Mouse (Mus musculus) heart, postnatal 14 days (tissue): ENCODE data around the gene Ktn1. TPM values are rescaled to one million over a fixed set of nuclear protein-coding genes. Genes with fewer than 3 reads are reported as not detected.

ENCODE experiments used
- DNase-seq, 2 experiments: peaks; one replicate each; pipeline ENCODE4 v3.0.0; 2021 to 2022
- intact Hi-C: fragments of 180-260 bp; cut with DNase I; formaldehyde crosslinking; loops from one replicate; pipeline ENCODE4 v1.15.1; 2025
- long read RNA-seq, 2 experiments: library from polyadenylated mRNA; stranded (forward); transcript quantifications; one replicate each; pipeline ENCODE4 v2.0.0; 2021
- total RNA-seq, 2 experiments: library from RNA; stranded (reverse); gene quantifications; 2 replicates each; pipeline ENCODE4 v1.2.3; 2021

Ktn1 gene
- 100 to 1,000 TPM; 152 to 172 TPM for total RNA-seq
- long read RNA-seq, experiment 1, full-length matches to known transcripts: 8 of 200 reads
- long read RNA-seq, experiment 1, partial matches to known transcripts: 13 of 200 reads
- long read RNA-seq, experiment 1, other reads (novel, unspliced or antisense): 179 of 200 reads
- long read RNA-seq, experiment 2, full-length matches to known transcripts: 5 of 217 reads
- long read RNA-seq, experiment 2, partial matches to known transcripts: 13 of 217 reads
- long read RNA-seq, experiment 2, other reads (novel, unspliced or antisense): 199 of 217 reads

DNA sequence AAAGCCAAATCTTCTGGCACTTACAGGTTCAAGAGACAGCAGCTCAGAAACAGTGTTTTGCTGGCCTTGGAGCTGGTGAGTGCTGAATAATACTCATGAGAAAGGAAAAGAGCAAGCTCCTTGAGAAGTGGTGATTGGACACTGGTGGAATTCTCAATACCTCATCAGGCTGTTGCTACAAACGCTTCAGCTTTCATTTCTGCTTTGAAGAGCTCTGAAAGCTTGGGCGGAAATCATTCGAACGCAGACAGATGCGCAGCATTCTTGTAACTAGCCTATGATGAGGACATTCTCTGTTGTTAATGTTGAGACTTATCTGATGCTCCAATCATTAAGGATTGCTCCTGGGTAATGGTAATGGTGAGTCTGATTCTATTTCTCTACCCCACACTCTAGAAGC lies at the start of gene Ktn1:
Gene Ktn1, plus strand, starts transcription at position 231 of the 400 bp plus-strand sequence.
- intact Hi-C loops: no loop called here
- no peak for DNase-seq

DNA sequence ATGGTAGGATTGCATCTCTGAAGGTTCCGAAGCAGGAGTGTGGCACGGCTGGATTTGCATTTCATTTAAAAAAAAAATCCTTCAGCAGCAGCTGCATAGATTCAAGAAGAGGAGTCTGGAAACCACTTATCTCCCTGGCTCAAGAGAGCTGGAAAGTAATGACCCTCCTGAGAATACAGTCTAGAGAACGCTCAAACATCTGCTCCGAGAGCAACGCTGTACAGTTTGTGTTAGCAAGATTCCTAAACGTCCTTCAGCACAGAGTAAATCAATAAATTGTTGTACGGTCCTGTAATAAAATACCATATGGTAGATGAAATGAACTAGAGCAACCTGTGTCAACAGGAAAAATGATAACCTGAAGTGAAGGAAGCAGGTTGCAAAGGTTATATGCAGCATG lies 35.0 kb upstream of the Ktn1 start:
- peak in 1 of 2 experiments; percentile 32 for DNase-seq

DNA sequence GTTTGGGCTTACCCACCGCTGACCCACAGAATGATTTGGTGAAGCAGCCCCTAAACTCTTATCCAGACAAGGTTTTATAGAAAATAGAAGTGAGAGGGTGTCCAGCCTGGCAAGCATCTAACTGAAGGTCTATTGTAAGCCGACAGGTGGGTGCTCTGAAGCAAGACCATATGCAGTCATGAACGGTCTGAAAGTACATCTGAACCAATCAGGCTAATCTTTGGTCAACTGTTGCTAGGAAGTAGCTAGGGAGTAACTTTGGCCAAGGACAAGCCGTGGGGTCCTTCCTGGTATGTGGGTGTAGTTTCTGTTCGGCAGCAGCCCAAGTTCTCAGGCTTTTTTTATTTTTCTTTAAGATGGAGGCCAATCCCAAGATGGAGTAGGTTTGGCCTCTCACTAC lies 29.4 kb upstream of the Ktn1 start:
- DNase-seq: no peak

More for the DNA sequence above, 35.0 kb upstream of the Ktn1 start:
- intact Hi-C loops: no loop called here

DNA sequence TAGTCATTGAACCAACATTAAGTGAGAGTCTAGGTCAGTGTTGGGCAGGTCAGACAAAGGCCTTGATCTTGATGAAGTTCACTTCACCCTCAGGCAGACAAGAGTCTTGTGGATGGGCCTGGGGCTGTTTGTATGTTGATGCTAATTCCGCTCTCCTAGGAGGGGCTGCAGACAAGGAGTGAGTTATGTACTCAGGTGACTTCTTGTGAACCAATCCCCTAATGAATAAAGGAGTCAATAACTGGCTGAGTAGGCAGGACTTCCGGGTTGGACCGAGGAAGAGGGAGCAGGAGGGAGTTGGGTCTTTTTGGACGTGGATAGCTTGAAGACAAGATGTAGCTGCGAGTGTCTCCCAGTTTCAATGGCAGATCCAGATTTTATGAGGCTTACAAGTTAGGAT lies 26.3 kb upstream of the Ktn1 start:
- intact Hi-C loops: no loop called here
- no peak for DNase-seq

More for the DNA sequence above, 29.4 kb upstream of the Ktn1 start:
- intact Hi-C loops: no loop called here

DNA sequence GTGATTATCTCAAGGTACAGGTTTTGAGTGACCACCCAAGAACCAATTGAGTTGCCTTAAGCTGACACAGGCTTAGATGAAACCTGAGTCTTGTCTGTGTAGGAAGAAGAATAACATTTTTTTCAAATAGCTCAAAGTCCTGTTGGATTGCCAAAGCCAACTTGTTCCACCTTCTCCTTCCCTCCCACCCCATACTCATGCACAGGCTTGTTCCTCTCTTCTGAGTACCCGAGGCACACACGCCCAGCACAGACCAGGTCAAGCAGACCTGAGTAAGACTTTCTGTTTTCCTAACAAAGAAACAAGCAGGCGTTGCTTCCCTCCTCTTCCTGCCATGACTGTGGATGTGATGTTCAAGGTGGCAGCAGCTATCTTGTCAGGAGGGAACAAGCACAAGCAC lies 23.4 kb upstream of the Ktn1 start:
- no peak for DNase-seq
- intact Hi-C loops: no loop called here

DNA sequence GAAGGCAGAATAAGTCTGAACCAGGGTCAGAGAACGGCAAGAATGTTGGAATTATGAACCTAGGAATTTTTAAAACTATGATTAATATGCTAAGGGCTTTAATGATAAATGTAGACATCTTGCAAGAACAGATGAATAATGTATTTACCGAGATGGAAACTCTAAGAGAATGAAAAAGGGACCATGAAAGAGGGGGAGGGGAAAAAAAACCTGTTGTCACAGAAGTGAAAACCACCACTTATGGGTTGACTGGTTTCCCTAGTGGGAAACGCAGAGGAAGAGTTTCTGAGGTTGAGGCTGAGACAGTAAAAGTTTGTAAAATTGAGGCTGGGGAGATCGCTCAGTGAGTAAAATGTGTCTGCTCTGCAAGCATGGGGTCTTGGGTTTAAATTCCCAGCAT lies 22.1 kb upstream of the Ktn1 start:
- intact Hi-C loops: no loop called here

DNA sequence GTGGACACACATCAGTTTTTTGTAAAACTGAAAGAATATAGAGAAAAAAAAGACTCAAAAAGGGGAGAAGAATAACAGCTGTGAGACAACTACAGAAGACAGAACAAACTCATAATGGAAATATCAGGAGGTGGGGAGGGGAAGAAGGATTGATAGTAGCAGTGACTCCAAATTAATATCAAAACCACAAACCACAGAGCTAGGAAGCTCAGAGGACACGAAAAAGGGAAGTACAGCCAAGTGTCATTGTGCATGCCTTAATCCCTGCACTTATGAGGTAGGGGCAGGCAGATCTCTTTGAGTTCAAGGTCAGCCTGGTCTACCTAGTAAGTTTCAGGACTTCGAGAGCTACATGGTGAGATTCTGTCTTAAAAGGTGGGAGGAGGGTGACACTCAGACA lies 21.4 kb upstream of the Ktn1 start:
- intact Hi-C loops: no loop called here
- no peak for DNase-seq

More for the DNA sequence above, 22.1 kb upstream of the Ktn1 start:
- DNase-seq: no peak

DNA sequence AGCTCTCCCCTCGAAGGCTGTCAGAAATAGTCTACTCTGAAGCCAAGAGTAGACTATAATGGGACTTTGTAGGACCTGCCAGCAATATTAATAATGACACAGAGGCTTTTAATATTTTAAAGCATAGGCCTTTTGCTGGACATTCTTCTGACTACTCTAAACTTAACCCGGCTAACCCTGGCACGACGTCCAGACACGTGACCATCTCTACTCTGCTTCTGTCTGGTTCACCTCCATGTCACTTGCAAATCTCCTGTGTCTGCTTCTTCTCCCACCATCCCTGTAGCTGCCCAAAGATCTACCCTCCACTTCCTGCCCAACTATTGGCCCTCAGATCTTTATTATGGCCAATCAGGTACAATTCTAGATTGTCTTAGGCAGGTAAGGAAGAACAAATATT lies 20.9 kb upstream of the Ktn1 start:
- intact Hi-C loops: no loop called here
- DNase-seq: no peak

DNA sequence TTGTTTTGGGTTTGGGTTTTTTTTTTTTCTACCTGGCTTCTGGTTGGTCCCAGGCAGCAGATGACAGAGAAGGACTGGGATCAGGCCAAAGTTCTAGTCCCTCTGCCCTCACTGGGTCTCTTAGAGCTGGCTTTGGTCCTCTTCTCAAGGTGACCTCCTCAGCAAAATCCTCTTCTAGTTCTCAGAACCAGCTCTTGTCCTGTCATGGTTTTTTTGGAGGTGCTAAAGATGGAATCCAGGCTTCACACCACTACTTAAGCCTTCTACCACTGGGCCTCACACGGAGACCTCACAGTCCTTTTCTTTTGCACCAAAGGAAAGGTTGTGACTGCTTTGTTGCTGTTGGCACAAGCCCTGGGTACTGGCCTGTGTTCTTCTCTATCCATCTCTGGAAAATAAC lies 15.8 kb upstream of the Ktn1 start:
- intact Hi-C loops: no loop called here
- peak in 1 of 2 experiments; percentile 31 for DNase-seq

DNA sequence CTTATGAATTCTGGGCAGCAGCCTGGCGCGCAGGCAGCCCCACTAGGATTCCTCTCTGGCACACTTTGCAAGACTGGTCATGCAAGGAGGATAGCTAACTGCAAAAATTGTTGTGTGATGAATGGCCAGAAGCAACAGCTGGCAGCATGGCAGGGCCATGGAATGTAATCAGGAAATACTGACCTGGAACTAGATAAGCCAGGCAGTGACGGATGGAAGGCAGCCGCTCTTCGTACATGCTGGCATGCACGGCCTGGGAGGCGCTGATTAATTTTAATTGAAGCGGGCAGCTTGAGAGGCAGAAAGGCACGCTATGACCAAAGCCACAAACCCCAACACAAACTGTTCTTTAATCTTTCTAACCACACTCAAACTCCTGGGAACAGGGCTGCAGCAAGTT lies 13.8 kb upstream of the Ktn1 start:
- peak; percentile 28 to 48 for DNase-seq
- intact Hi-C loops: no loop called here

DNA sequence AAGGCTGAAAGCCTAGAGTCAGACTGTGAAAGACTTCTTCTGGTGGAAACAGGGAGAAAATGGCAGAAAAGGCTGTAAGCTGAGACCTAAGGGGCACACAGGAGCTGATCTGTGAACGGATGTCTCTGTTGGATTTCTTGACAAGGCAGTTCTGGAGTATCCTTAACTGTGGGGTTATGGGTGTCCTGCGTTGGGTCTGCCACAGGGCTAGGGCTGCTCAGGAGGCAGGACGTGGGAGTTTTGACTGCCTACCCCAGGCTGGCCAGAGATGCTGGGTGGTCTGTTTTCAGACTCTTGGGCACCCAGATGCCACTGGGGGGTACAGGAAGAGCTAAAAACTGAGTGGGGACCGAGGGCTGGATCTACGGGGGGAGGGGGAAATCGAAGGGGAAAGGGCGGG lies 13.4 kb upstream of the Ktn1 start:
- intact Hi-C loops: no loop called here

DNA sequence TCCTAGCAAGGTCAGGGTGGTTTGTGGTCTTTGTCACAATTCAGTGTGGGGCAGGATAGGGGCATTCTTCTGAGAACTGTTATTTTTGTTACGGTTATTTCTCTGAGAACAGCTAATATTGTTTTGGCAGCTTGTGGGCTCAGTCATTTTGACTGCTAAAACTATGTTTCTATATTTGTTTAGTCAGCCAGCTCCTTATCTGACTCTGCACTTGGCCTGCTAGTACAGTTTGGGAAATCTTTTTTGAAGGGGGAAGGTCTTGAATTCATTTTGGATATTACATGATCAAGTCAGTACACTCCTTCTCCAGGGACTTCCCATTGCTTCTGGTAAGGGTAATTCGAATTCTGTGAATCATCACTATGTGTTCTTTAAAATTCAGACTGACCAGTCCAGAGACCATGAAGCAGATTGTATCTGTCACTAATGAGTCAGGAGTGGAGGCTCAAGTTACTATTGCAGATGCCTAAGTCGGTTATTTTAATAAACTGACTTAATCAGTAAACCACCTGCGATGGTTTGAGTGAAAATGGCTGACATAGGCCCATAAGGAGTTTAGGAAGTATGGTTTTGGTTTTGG lies 9.8 kb upstream of the Ktn1 start:
- intact Hi-C loops: no loop called here
- DNase-seq: no peak

More for the DNA sequence above, 13.4 kb upstream of the Ktn1 start:
- DNase-seq: no peak

DNA sequence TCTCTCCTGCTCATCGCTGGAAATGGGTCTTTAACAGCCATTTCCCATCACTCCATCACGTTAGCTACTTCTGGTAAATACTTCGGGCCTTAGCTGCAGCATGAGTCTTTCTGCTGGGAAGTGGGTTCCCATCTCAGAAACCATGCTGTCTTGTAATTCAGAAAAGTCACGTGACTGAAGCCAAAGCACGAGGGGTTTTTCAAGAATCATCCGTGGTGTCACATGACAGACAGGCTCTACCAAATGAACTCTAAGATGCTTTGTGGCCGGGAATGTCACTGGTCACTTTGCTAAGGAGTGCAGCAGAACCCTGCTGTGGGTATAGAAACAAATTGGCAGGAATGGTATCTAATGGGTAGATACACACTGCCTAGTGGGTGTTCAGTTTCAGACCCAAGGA lies 2.6 kb upstream of the Ktn1 start:
- intact Hi-C loops: no loop called here
- no peak for DNase-seq

DNA sequence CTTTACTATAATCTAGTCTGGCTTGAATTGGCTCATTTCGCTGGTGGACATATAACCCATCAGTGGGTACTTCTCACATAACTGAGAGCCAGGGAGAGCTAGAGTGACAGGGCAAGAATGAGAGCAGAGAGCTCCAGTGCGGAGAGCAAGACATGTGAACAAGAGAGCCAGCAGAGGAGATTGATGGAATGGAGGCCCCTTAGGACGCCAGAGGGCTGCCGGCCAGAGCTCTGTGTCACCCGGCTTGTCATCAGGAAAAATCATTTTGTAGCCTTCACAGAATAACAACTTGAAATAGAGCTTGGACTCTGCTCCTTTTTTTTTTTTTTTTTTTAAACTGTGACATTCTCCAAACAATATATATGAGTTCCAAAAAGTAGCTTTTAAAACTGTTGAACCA lies 2.0 kb upstream of the Ktn1 start:
- intact Hi-C loops: no loop called here
- peak; percentile 12 to 41 for DNase-seq

DNA sequence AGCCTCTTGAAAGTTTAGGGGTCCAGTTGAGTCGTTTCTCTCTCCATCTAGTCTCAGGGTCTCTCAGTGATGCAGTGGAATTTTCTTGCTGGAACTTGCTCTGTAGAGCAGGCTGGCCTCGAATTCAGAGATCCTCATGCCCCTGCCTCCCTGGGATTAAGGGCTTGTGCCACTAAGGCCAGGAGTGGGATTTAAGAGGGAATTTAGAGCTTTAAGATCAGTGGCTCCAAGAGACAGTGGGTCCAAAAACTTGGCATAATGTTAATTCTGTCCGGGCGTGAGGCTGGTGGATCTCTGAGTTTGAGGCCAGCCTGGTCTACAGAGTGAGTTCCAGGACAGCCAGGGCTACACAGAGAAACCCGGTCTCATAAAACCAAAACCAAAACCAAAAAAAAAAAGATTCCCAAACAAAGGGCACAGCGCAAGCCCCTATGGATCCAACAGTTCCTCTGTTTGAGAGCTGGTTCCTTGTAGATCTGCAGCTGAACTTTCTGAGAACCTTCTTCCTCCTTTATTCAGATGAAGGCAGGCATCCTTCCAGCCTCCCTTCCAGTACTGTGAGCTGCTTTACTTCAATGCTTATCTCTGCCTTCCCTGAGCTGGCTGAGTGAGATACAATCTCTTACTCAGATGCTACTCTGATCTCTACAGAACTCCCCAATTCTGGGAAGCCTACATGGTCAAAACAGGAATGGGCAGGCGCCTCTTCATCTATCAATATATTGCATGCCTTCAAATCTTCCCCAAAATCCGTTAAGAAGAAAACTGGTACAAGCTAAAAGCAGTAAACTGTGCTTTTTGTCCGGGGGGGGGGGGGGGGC lies 1.3 kb upstream of the Ktn1 start:
- DNase-seq: no peak
- intact Hi-C loops: no loop called here

DNA sequence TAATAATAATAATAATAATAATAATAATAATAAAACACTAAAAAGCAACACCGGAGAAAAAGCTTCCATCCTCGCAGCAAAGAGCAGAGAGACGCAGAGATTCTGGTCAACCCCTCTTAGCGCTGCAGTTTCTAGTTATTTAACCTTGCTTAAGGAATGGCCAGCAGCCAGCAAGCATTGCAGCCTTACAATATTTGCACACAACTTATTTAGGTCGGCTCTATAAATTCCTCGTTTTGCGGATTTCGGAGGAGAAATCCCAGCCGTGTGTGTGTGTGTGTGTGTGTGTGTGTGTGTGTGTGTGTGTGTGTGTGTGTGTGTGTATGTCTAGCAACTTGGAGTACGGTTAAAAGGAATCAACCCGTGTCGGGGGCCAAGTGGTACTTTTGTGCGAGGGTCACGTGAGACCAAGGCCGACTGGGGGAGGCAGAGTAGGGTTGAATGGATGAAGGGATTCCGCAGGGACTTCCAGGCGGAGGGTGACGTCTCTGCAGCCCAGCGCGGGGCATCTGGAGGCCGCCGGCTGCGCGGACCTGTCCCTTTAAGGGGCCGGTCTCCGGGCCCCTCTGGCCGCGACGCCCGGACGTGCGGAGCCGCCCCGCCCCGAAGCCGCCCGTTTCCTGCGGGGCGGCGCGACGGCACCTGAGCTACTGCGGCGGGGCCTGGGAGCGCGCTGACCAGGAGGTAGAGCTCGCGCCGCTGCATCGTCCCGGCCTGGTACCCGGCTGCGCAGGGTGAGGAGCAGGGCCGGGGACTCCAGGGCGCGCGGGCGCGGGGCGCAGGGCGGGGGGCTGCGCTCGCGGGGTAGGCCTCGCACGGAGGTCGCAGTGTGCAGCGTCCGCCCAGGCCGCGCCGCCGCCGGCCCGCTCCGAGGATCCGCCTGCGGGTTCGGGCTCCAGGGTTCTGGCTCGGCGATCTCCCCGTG lies 720 bp downstream of the Ktn1 start:
- intact Hi-C loops: no loop called here
- peak; percentile 88 to 89 for DNase-seq

DNA sequence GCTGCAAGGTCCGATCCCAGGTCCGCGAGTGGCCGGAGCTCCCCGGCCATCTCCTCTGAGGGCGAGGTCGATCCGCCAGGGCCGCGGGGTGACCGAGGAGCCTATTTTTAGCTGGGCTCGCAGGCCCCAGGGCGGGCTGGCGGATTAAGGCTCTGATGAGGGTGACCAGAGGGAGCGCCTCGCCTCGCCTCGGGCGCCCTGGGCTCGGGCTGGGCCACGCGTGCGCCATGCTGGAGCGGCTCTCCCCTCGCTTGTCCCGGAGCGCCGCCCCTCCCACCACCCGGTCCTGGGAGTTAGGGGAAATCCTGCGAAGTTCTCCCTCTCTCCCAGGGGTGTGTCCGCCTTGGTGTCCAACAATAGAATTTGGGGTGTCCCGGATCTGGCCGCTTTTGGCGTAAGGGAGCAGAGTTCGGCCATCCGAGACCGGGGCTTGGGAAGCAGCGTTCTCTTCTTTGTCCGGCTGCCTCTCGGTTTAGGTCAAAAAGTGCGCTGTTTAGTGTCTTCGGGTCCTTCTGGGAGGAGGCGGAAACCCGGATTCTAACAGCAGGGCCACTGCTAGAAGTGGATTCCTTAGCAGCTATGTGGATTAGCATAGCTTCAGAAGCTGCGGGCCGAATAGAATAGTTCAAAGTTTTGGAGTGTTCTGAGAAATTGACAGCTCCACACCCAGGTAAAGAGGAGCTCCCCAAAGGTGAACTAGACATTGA lies 1.5 kb downstream of the Ktn1 start:
- intact Hi-C loops: no loop called here
- peak; percentile 70 for DNase-seq

DNA sequence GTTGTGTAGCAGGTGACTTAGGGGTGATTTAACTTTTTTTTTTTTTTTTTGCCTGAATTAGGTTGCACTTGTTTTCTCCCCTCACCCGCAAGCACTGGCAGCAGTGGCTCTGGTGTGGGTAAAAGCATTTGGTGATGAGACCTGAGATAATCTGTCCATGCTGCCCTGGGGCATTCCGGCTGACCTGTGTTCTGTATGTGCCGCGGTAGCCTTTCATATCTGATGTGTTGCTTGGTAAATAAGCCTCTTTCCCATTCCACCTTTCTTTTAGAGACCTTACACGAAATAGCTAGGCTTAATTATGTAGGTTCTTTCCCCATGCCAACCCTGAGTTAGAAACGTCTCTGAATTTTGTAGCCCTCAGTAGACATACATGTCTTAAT lies 2.1 kb downstream of the Ktn1 start:
- no peak for DNase-seq
- intact Hi-C loops: no loop called here

DNA sequence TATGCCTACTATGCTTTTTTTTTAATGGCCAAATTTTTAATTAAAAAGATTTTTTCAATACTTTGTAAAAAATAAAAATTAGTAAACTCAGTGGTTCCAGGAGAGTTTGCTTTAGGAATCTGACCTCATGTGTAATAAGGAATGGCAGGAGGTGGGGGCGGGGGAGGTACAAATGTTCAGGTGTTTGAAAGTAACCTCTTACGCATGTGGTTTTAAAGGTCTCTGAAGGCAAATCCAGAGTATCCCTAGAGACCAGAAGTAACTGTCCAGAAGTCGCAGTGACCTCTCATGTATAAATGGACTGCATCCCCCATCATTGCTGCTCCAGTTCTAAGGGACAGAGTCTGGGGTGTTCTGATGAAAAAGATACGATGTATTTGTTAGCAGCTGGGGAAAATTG lies 3.0 kb downstream of the Ktn1 start:
- no peak for DNase-seq

DNA sequence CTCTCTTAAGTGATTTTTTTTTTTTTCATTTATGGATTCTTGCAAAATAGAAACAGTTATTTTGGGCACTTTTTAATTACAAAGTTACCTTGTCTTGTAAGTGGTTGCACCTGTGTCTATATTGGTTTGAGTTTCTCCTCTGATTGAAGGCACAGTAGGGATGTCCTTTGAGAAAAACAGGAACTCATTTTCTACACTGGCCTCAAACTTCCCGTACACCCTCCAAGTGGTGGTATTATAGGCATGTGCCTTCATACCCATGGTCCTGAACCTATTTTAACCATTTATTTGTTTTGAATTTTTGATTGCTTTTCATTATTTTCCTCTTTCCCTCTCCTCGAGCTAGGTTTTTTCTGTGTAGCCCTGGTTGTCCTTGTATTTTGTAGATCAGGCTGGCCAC lies 7.2 kb downstream of the Ktn1 start:
- no peak for DNase-seq

More for the DNA sequence above, 3.0 kb downstream of the Ktn1 start:
- intact Hi-C loops: no loop called here

More for the DNA sequence above, 7.2 kb downstream of the Ktn1 start:
- intact Hi-C loops: no loop called here
